In genomic region chr13:98037693-98038092, GRCm38 (mm10) we compare ENCODE assay signal across 28 mouse cellular contexts.
"Had no signal": no experiment of that assay in that cellular context is flagged by ENCODE, and none has a peak within 500 bp of the region (broad histone marks: within the 10 kb centered on the region; RNA-seq: fewer than 3 reads in every experiment).

No protein-coding gene starts in this region.

- H3K9me3 ChIP-seq: embryonic facial prominence, embryonic 10.5 days; embryonic facial prominence, embryonic 12.5 days; embryonic facial prominence, embryonic 13.5 days; embryonic facial prominence, embryonic 15.5 days; forebrain, embryonic 10.5 days; forebrain, embryonic 12.5 days; forebrain, embryonic 13.5 days; heart, embryonic 10.5 days had no signal

- H3K9ac ChIP-seq: embryonic facial prominence, embryonic 12.5 days; embryonic facial prominence, embryonic 13.5 days; embryonic facial prominence, embryonic 15.5 days; forebrain, embryonic 12.5 days; forebrain, embryonic 13.5 days had no signal

- ATAC-seq: forebrain, embryonic 13.5 days; forebrain, embryonic 14.5 days; forebrain, embryonic 16.5 days had no signal

- H3K27me3 ChIP-seq: embryonic facial prominence, embryonic 12.5 days; embryonic facial prominence, embryonic 13.5 days; embryonic facial prominence, embryonic 15.5 days; forebrain, embryonic 13.5 days had no signal

- H3K36me3 ChIP-seq: embryonic facial prominence, embryonic 10.5 days; embryonic facial prominence, embryonic 12.5 days; embryonic facial prominence, embryonic 13.5 days; embryonic facial prominence, embryonic 15.5 days; forebrain, embryonic 10.5 days; forebrain, embryonic 12.5 days; heart, embryonic 10.5 days had no signal

- DNase-seq: cerebellum, adult 2 months; cerebellum, adult 8-10 months; cerebellum, adult 9-10 months; cerebellum, adult 9-11 months; cerebellum, postnatal 10 days; cerebellum, postnatal 14 days; cerebellum, postnatal 25 days; cerebellum, postnatal 36 days; embryo, embryonic 11 days; gastrocnemius, adult 2 months; gastrocnemius, postnatal 10 days; gastrocnemius, postnatal 14 days; gastrocnemius, postnatal 25 days; gastrocnemius, postnatal 36 days; heart, adult 18-20 months; heart, adult 2 months had no signal

- H3K4me2 ChIP-seq: embryonic facial prominence, embryonic 12.5 days; embryonic facial prominence, embryonic 13.5 days; embryonic facial prominence, embryonic 15.5 days; forebrain, embryonic 12.5 days; forebrain, embryonic 13.5 days; heart, embryonic 11.5 days had no signal

- H3K4me1 ChIP-seq: embryonic facial prominence, embryonic 10.5 days; embryonic facial prominence, embryonic 12.5 days; embryonic facial prominence, embryonic 13.5 days; embryonic facial prominence, embryonic 15.5 days; forebrain, embryonic 13.5 days; heart, embryonic 10.5 days had no signal

- H3K4me3 ChIP-seq: embryonic facial prominence, embryonic 10.5 days; embryonic facial prominence, embryonic 12.5 days; embryonic facial prominence, embryonic 13.5 days; embryonic facial prominence, embryonic 15.5 days; erythroblast, embryonic 14.5 days; forebrain, embryonic 10.5 days; forebrain, embryonic 12.5 days; forebrain, embryonic 13.5 days; gastrocnemius, adult 2 months; heart, adult 2 months; heart, embryonic 10.5 days had no signal

- H3K27ac ChIP-seq: embryonic facial prominence, embryonic 10.5 days; embryonic facial prominence, embryonic 12.5 days; embryonic facial prominence, embryonic 13.5 days; embryonic facial prominence, embryonic 15.5 days; forebrain, embryonic 10.5 days; forebrain, embryonic 12.5 days; forebrain, embryonic 13.5 days; gastrocnemius, adult 2 months; heart, adult 2 months; heart, embryonic 10.5 days had no signal
